Mouse (Mus musculus) limb, embryonic 15.5 days (tissue): ENCODE data around the gene Rnf19b. TPM values are rescaled to one million over a fixed set of nuclear protein-coding genes. Genes with fewer than 3 reads are reported as not detected.

Experiments used
- ATAC-seq: fragments of 200-750 bp; cut with Nextera tagmentation; 2 replicates; pipeline ENCODE4 v1.8.0; 2017; ENCODE audit warnings: low read depth, moderate TSS enrichment; ENCODE audit not compliant: insufficient number of reproducible peaks, low FRiP score, low TSS enrichment
- H3K27ac ChIP-seq: fragments of 300-500 bp; sonication (generic); 2 replicates; pipeline ENCODE4 v1.5.1; 2015; ENCODE audit warnings: moderate library complexity, mild to moderate bottlenecking, inconsistent platforms
- H3K27me3 ChIP-seq: fragments of 300-500 bp; sonication (generic); 2 replicates; pipeline ENCODE4 v1.6.1; 2015; ENCODE audit warnings: inconsistent platforms
- H3K36me3 ChIP-seq: fragments of 300-500 bp; sonication (generic); 2 replicates; pipeline ENCODE4 v1.6.1; 2015; ENCODE audit warnings: inconsistent platforms
- H3K4me1 ChIP-seq: fragments of 300-500 bp; sonication (generic); 2 replicates; pipeline ENCODE4 v1.6.1; 2015; ENCODE audit warnings: inconsistent platforms
- H3K4me2 ChIP-seq: fragments of 300-500 bp; sonication (generic); 2 replicates; pipeline ENCODE4 v1.6.1; 2015; ENCODE audit warnings: mild to moderate bottlenecking, inconsistent platforms
- H3K4me3 ChIP-seq: fragments of 300-500 bp; sonication (generic); 2 replicates; pipeline ENCODE4 v1.5.1; 2015; ENCODE audit warnings: mild to moderate bottlenecking, inconsistent platforms
- H3K9ac ChIP-seq: fragments of 300-500 bp; sonication (generic); 2 replicates; pipeline ENCODE4 v1.6.1; 2015; ENCODE audit warnings: inconsistent platforms
- H3K9me3 ChIP-seq: fragments of 300-500 bp; sonication (generic); 2 replicates; pipeline ENCODE4 v1.6.1; 2016; ENCODE audit warnings: inconsistent platforms
- WGBS: fragments of 180-500 bp; shearing (Covaris S2); methylation state at CpG from one replicate; pipeline ENCODE4 v1.1.7; 2015; 5-methylcytosine and 5-hydroxymethylcytosine counted together
- polyA plus RNA-seq: library from polyadenylated mRNA; unstranded; fragments of >200 nt; fragmentation: Nextera tagmentation; extraction: Ambion mirVana; gene quantifications from 2 replicates; pipeline ENCODE4 v1.2.1, GENCODE M21; 2015

Rnf19b gene
- polyA plus RNA-seq, 1 experiment from 2014 or later: 11.5 TPM

GRCm38 (mm10) chr4:129082379-129083115, 24.5 kb downstream of the Rnf19b start:
- H3K27ac ChIP-seq: no peak overlapping the region
- H3K4me2 ChIP-seq: no peak overlapping the region
- WGBS: 40% methylated on average over 10 of the region's 10 CpGs

GRCm38 (mm10) chr4:129084896-129085295, 26.8 kb downstream of the Rnf19b start:
- no peak overlapping the region for H3K9ac ChIP-seq
- no peak for ATAC-seq
- H3K4me3 ChIP-seq: no peak overlapping the region
- peaks cover 35% of the 10 kb centered on the region for H3K36me3 ChIP-seq
- 88% methylated on average over 9 of the region's 9 CpGs for WGBS
- no peak overlapping the region for H3K27ac ChIP-seq
- H3K9me3 ChIP-seq: no peaks in the 10 kb centered on the region
- H3K4me2 ChIP-seq: no peak overlapping the region
- H3K27me3 ChIP-seq: no peaks in the 10 kb centered on the region
- peaks cover 7% of the 10 kb centered on the region; the same call in 1 of the 2 replicates for H3K4me1 ChIP-seq

More at GRCm38 (mm10) chr4:129082379-129083115, 24.5 kb downstream of the Rnf19b start:
- H3K4me1 ChIP-seq: peaks cover 7% of the 10 kb centered on the region; the same call in 1 of the 2 replicates
- H3K4me3 ChIP-seq: no peak overlapping the region
- no peak for ATAC-seq
- H3K9me3 ChIP-seq: no peaks in the 10 kb centered on the region
- H3K27me3 ChIP-seq: no peaks in the 10 kb centered on the region
- peaks cover 58% of the 10 kb centered on the region for H3K36me3 ChIP-seq
- no peak overlapping the region for H3K9ac ChIP-seq

GRCm38 (mm10) chr4:129086078-129086477, 28.0 kb downstream of the Rnf19b start:
- Histone ChIP-seq H3K27ac (no peak overlapping the region), H3K4me1 (peaks cover 7% of the 10 kb centered on the region; the same call in 1 of the 2 replicates), H3K4me3 (no peak overlapping the region), H3K4me2 (no peak overlapping the region), H3K9me3 (no peaks in the 10 kb centered on the region), H3K27me3 (no peaks in the 10 kb centered on the region), H3K36me3 (peaks cover 27% of the 10 kb centered on the region), H3K9ac (no peak overlapping the region)
- no peak for ATAC-seq
- 30% methylated on average over 8 of the region's 8 CpGs for WGBS

GRCm38 (mm10) chr4:129087850-129088249, 29.8 kb downstream of the Rnf19b start:
- ATAC-seq: no peak
- Histone ChIP-seq H3K27ac (no peak overlapping the region), H3K36me3 (peaks cover 17% of the 10 kb centered on the region), H3K9ac (no peak overlapping the region), H3K4me3 (no peak overlapping the region), H3K4me1 (no peaks in the 10 kb centered on the region), H3K4me2 (no peak overlapping the region), H3K9me3 (no peaks in the 10 kb centered on the region), H3K27me3 (no peaks in the 10 kb centered on the region)
- 41% methylated on average over 5 of the region's 5 CpGs for WGBS

- Histone ChIP-seq H3K9me3 (no peaks in the 10 kb centered on the region), H3K9ac (no peak overlapping the region), H3K36me3 (no peaks in the 10 kb centered on the region), H3K27me3 (peaks cover 5% of the 10 kb centered on the region; the same call in 1 of the 2 replicates), H3K27ac (no peak overlapping the region), H3K4me1 (no peaks in the 10 kb centered on the region), H3K4me2 (no peak overlapping the region; the same call in 1 of the 2 replicates), H3K4me3 (no peak overlapping the region)
- 23% methylated on average over 15 of the region's 15 CpGs for WGBS
- ATAC-seq: no peak
Measured at GRCm38 (mm10) chr4:129095276-129095675, 37.2 kb downstream of the Rnf19b start.

- peaks cover 5% of the 10 kb centered on the region; the same call in 1 of the 2 replicates for H3K27me3 ChIP-seq
- no peaks in the 10 kb centered on the region for H3K9me3 ChIP-seq
- no peaks in the 10 kb centered on the region for H3K4me1 ChIP-seq
- WGBS: 73% methylated on average over 7 of the region's 7 CpGs
- H3K4me3 ChIP-seq: no peak overlapping the region
- ATAC-seq: no peak
- no peak overlapping the region for H3K4me2 ChIP-seq
- H3K27ac ChIP-seq: no peak overlapping the region
- no peak overlapping the region for H3K9ac ChIP-seq
- H3K36me3 ChIP-seq: no peaks in the 10 kb centered on the region
Measured at GRCm38 (mm10) chr4:129097006-129097405, 38.9 kb downstream of the Rnf19b start.

GRCm38 (mm10) chr4:129102133-129102829, 44.2 kb downstream of the Rnf19b start:
- Histone ChIP-seq H3K36me3 (no peaks in the 10 kb centered on the region), H3K4me3 (no peak overlapping the region), H3K4me1 (peaks cover 10% of the 10 kb centered on the region), H3K4me2 (no peak overlapping the region), H3K9me3 (no peaks in the 10 kb centered on the region), H3K27ac (no peak overlapping the region), H3K27me3 (peaks cover 37% of the 10 kb centered on the region), H3K9ac (no peak overlapping the region)
- no peak for ATAC-seq
- WGBS: 76% methylated on average over 14 of the region's 14 CpGs

- Histone ChIP-seq H3K4me3 (peak within 1 kb of the TSS; percentile 33), H3K36me3 (no peaks in the 10 kb centered on the region), H3K4me2 (peak within 1 kb of the TSS; percentile 49), H3K27ac (no peak within 1 kb of the TSS), H3K4me1 (peaks cover 13% of the 10 kb centered on the region), H3K9ac (no peak within 1 kb of the TSS), H3K9me3 (no peaks in the 10 kb centered on the region), H3K27me3 (peaks cover 37% of the 10 kb centered on the region)
- ATAC-seq: no peak
- WGBS: 2% methylated on average over 40 of the region's 40 CpGs
Measured at GRCm38 (mm10) chr4:129105356-129105755, 47.3 kb downstream of the Rnf19b start, which contains the start of gene Tmem54. Tmem54 (plus strand) TSS chr4:129105548.

GRCm38 (mm10) chr4:129106073-129106472, 48.0 kb downstream of the Rnf19b start:
- no peak for ATAC-seq
- H3K36me3 ChIP-seq: no peaks in the 10 kb centered on the region
- 25% methylated on average over 9 of the region's 9 CpGs for WGBS
- H3K27me3 ChIP-seq: peaks cover 37% of the 10 kb centered on the region
- H3K27ac ChIP-seq: no peak overlapping the region
- peaks cover 13% of the 10 kb centered on the region for H3K4me1 ChIP-seq
- H3K4me2 ChIP-seq: no peak overlapping the region
- no peaks in the 10 kb centered on the region for H3K9me3 ChIP-seq
- H3K4me3 ChIP-seq: peak overlapping the region; percentile 33
- no peak overlapping the region for H3K9ac ChIP-seq

- ATAC-seq: no peak
- no peak overlapping the region for H3K9ac ChIP-seq
- H3K4me2 ChIP-seq: no peak overlapping the region
- H3K27me3 ChIP-seq: peaks cover 37% of the 10 kb centered on the region
- H3K4me3 ChIP-seq: no peak overlapping the region
- H3K27ac ChIP-seq: no peak overlapping the region
- 56% methylated on average over 10 of the region's 10 CpGs for WGBS
- H3K4me1 ChIP-seq: peaks cover 18% of the 10 kb centered on the region
- H3K36me3 ChIP-seq: no peaks in the 10 kb centered on the region
- no peaks in the 10 kb centered on the region for H3K9me3 ChIP-seq
Measured at GRCm38 (mm10) chr4:129107348-129107899, 49.4 kb downstream of the Rnf19b start.

GRCm38 (mm10) chr4:129108624-129109023, 50.6 kb downstream of the Rnf19b start:
- Histone ChIP-seq H3K27me3 (peaks cover 33% of the 10 kb centered on the region), H3K4me2 (no peak overlapping the region), H3K4me3 (no peak overlapping the region), H3K36me3 (no peaks in the 10 kb centered on the region), H3K9ac (no peak overlapping the region), H3K27ac (no peak overlapping the region), H3K4me1 (peaks cover 22% of the 10 kb centered on the region), H3K9me3 (no peaks in the 10 kb centered on the region)
- no peak for ATAC-seq
- WGBS: 71% methylated on average over 7 of the region's 7 CpGs

GRCm38 (mm10) chr4:129110804-129111203, 52.7 kb downstream of the Rnf19b start:
- H3K4me2 ChIP-seq: no peak overlapping the region
- no peak overlapping the region for H3K9ac ChIP-seq
- H3K27me3 ChIP-seq: peaks cover 20% of the 10 kb centered on the region
- H3K4me1 ChIP-seq: peaks cover 14% of the 10 kb centered on the region; the same call in 1 of the 2 replicates
- no peak overlapping the region for H3K4me3 ChIP-seq
- no peaks in the 10 kb centered on the region for H3K36me3 ChIP-seq
- no peaks in the 10 kb centered on the region for H3K9me3 ChIP-seq
- 87% methylated on average over 6 of the region's 6 CpGs for WGBS
- no peak overlapping the region for H3K27ac ChIP-seq
- no peak for ATAC-seq
